Mouse (Mus musculus) heart, postnatal 0 days (tissue): ENCODE measurements around the gene Cpm. TPM values are rescaled to one million over a fixed set of nuclear protein-coding genes. Genes with fewer than 3 reads are reported as not detected.

ENCODE experiments used
- ATAC-seq: fragments of 200-750 bp; cut with Nextera tagmentation; 2 replicates; pipeline ENCODE4 v1.8.0; 2017; ENCODE audit warnings: low read depth, moderate number of reproducible peaks, moderate library complexity; ENCODE audit not compliant: insufficient read depth
- DNase-seq: peaks from one replicate; pipeline ENCODE4 v3.0.0-alpha.2; 2016; ENCODE audit warnings: low spot score
- H3K27ac ChIP-seq: fragments of 300-500 bp; sonication (generic); 2 replicates; pipeline ENCODE4 v1.5.1; 2014; ENCODE audit warnings: low read depth, mild to moderate bottlenecking
- H3K27me3 ChIP-seq: fragments of 300-500 bp; sonication (generic); 2 replicates; pipeline ENCODE4 v1.6.1; 2014; ENCODE audit warnings: low read length, mixed read lengths; ENCODE audit not compliant: control insufficient read depth, insufficient read depth
- H3K36me3 ChIP-seq: fragments of 300-500 bp; sonication (generic); replicated peaks from 2 replicates; pipeline ENCODE4 v1.6.1; 2014; ENCODE audit warnings: low read length, mixed read lengths; ENCODE audit not compliant: control insufficient read depth, insufficient read depth
- H3K4me1 ChIP-seq: fragments of 300-500 bp; sonication (generic); 2 replicates; pipeline ENCODE4 v1.6.1; 2014; ENCODE audit warnings: antibody characterized with exemption; ENCODE audit not compliant: control insufficient read depth, insufficient read depth
- H3K4me2 ChIP-seq: fragments of 300-500 bp; sonication (generic); 2 replicates; pipeline ENCODE4 v1.6.1; 2014; ENCODE audit warnings: low read depth, mild to moderate bottlenecking, low read length, moderate library complexity
- H3K4me3 ChIP-seq: fragments of 300-500 bp; sonication (generic); 2 replicates; pipeline ENCODE4 v1.5.1; 2014; ENCODE audit warnings: low read depth, low read length
- H3K9ac ChIP-seq: fragments of 300-500 bp; sonication (generic); replicated peaks from 2 replicates; pipeline ENCODE4 v1.6.1; 2014; ENCODE audit warnings: low read depth, low read length, mixed read lengths
- H3K9me3 ChIP-seq: fragments of 300-500 bp; sonication (generic); replicated peaks from 2 replicates; pipeline ENCODE4 v1.6.1; 2016; ENCODE audit warnings: low read length; ENCODE audit not compliant: control insufficient read depth
- CTCF ChIP-seq: IDR thresholded peaks from 2 replicates; pipeline ENCODE4 v1.5.1; 2016; ENCODE audit warnings: antibody characterized with exemption, control low read depth, low read depth
- EP300 ChIP-seq: IDR thresholded peaks from 2 replicates; pipeline ENCODE4 v1.6.1; 2016; ENCODE audit warnings: antibody characterized with exemption, low read depth
- WGBS: fragments of 180-500 bp; shearing (Covaris S2); extraction: QIAGEN DNeasy Blood & Tissue Kit; methylation state at CpG from one replicate; pipeline ENCODE4 v1.1.7; 2014; 5-methylcytosine and 5-hydroxymethylcytosine counted together
- polyA plus RNA-seq: library from polyadenylated mRNA; unstranded; fragments of >200 nt; fragmentation: Nextera tagmentation; extraction: Ambion mirVana; gene quantifications from 2 replicates; pipeline ENCODE4 v1.2.1, GENCODE M21; 2015
- total RNA-seq: library from RNA; depleted of rRNA; stranded (reverse); fragments of >200 nt; gene quantifications from 2 replicates; pipeline ENCODE4 v1.2.3, GENCODE M21; 2014; ENCODE audit warnings: low replicate concordance

The Cpm gene
- total and polyA plus RNA-seq, 2 experiments from 2014 or later = 0.53 to 2.0 TPM

- 84% methylated on average over 5 of the region's 5 CpGs for WGBS
- DNase-seq = no peak
- Histone ChIP-seq H3K27me3 (no peaks in the 10 kb centered on the region), H3K27ac (no peak overlapping the region), H3K36me3 (peaks cover 90% of the 10 kb centered on the region), H3K4me1 (no peaks in the 10 kb centered on the region), H3K9me3 (no peaks in the 10 kb centered on the region), H3K4me3 (no peak overlapping the region), H3K9ac (no peak overlapping the region), H3K4me2 (no peak overlapping the region)
- no peak for ATAC-seq
- TF ChIP-seq CTCF (no peak), EP300 (no peak)
Measured at GRCm38 (mm10) chr10:117692953-117693352, 63.7 kb downstream of the Cpm start.

DNA sequence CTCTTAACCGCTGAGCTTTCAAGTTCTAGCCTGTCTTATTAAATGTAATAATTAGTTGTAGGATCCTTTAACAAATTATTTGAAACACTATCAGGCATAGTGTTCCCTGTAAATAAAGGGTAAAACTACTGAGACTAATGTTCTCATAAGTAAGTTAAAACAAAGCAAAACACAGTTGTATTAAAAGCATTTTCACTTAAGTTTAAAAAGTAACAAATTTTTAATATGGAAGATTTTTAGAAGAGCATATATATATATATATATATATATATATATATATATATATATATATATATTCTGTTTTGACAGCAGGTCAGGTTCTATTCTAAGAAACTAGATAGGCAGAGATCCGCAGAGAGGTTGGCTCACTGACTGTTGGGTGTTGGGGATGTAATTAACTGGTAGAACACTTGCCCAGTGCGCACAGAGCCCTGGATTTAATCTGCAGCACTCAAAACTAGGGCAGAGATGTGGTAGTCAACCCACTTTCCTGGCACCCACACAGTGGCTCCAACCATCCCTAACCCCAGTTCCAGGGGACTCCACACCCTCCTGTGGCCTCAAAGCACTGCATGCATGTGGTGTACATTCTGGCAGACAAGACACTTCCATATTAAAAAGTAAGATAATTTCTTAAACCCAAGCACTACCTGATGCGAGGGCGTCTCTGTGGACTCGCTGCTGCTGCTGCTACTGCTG, 65.1 kb downstream of the Cpm start:
- Histone ChIP-seq H3K4me2 (no peak overlapping the region), H3K4me3 (no peak overlapping the region), H3K27ac (no peak overlapping the region), H3K4me1 (no peaks in the 10 kb centered on the region), H3K36me3 (peaks cover 93% of the 10 kb centered on the region), H3K27me3 (no peaks in the 10 kb centered on the region), H3K9ac (no peak overlapping the region), H3K9me3 (no peaks in the 10 kb centered on the region)
- DNase-seq (no peak), ATAC-seq (no peak)
- WGBS = 88% methylated on average over 6 of the region's 6 CpGs
- TF ChIP-seq EP300 = no peak
- TF ChIP-seq CTCF = no peak

DNA sequence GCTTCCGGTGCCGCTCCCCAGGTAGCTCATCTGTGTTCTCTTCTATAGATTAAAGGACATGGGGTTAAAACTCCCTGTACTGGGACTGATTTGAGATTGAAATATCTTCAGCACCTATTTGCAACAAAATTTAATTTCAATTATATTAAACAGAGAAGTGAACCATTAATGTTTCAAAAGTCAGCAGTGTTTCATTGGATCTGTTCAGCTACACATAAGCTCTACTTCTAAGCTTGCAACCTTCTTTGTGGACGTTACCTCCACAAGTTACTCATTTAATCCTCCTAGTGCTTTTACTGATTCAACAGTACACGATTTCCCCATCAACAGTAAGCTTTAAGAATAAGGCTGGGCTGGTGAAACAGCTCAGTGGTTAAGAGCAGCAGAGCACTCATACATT, 65.7 kb downstream of the Cpm start:
- no peak for ATAC-seq
- H3K9me3 ChIP-seq = no peaks in the 10 kb centered on the region
- H3K9ac ChIP-seq = no peak overlapping the region
- WGBS = 94% methylated on average over 4 of the region's 4 CpGs
- H3K27me3 ChIP-seq = no peaks in the 10 kb centered on the region
- TF ChIP-seq EP300 = no peak
- TF ChIP-seq CTCF = no peak
- no peak for DNase-seq
- no peak overlapping the region for H3K4me2 ChIP-seq
- no peak overlapping the region for H3K27ac ChIP-seq
- no peaks in the 10 kb centered on the region for H3K4me1 ChIP-seq
- H3K36me3 ChIP-seq = peaks cover 93% of the 10 kb centered on the region
- H3K4me3 ChIP-seq = no peak overlapping the region

DNA sequence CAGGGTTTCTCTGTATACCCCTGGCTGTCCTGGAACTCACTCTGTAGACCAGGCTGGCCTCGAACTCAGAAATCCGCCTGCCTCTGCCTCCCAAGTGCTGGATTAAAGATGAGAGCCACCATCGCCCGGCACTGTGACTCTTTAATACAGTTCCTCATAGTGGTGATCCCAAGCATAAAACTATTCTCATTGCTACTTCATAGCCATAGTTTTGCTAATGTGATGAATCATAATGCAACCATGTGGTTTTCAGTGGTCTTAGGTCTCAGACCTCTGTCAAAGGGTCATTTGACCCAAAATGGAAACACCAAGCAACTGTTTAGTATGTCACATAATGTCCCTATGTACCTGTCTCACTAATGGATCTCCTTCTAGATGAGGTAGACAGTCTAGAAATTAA, 66.3 kb downstream of the Cpm start:
- H3K9ac ChIP-seq = no peak overlapping the region
- WGBS = 98% methylated on average over 4 of the region's 4 CpGs
- no peak for TF ChIP-seq EP300
- TF ChIP-seq CTCF = no peak

DNA sequence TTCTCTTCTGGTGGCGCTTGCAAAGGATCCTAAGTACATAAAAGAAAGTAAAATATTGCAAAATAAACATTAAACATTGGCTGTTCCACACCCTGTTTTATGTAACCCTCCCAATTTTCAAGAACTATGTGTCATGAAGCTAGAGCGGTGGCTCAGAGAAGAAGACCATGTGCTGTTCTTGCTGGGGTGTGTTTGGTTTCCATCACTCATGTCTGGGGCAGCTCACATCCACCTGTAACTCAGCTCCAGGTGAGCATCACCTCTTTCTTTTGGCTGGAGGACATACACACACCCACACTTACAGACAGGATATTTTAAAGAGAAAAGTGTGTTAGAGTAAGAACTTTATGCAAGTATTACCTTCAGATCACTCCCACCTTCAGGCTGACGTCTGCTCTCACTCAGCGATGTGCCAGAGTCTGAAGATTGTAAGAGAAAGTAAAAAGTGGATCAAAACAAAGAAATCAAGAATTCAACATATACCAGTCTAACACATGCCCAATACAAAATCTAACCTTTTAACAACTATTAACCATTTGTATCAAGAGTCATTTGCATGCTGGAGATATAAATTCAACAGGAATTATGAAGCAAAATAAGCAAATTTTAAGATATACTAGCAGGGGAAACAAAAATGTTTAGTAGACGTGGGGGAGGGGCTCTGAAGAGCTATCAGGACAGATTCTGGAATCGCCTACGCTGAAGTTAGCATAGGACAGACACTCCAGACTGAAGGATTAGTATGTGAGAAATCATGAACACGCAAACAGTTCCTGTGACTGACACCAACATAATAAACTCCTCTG, 66.9 kb downstream of the Cpm start:
- no peaks in the 10 kb centered on the region for H3K4me1 ChIP-seq
- no peaks in the 10 kb centered on the region for H3K9me3 ChIP-seq
- H3K27ac ChIP-seq = no peak overlapping the region
- no peak overlapping the region for H3K4me2 ChIP-seq
- no peaks in the 10 kb centered on the region for H3K27me3 ChIP-seq
- 86% methylated on average over 8 of the region's 8 CpGs for WGBS
- H3K4me3 ChIP-seq = no peak overlapping the region
- ATAC-seq (no peak), DNase-seq (no peak)
- no peak overlapping the region for H3K9ac ChIP-seq
- peaks cover 93% of the 10 kb centered on the region for H3K36me3 ChIP-seq
- no peak for TF ChIP-seq EP300
- TF ChIP-seq CTCF = no peak

More for the DNA sequence above, 66.3 kb downstream of the Cpm start:
- no peak for ATAC-seq
- Histone ChIP-seq H3K27ac (no peak overlapping the region), H3K4me2 (no peak overlapping the region), H3K4me1 (no peaks in the 10 kb centered on the region), H3K9me3 (no peaks in the 10 kb centered on the region), H3K4me3 (no peak overlapping the region), H3K27me3 (no peaks in the 10 kb centered on the region), H3K36me3 (peaks cover 93% of the 10 kb centered on the region)
- no peak for DNase-seq
